7 mouse cellular contexts compared by ENCODE assay signal in genomic region chr16:31664287-31664597, GRCm38 (mm10). TPM values are rescaled to one million over a fixed set of nuclear protein-coding genes. Genes with fewer than 3 reads are reported as not detected.
DNase-seq lines count a peak whose midpoint lies in the region; ATAC-seq and TF ChIP-seq lines count a peak whose summit lies in the region.

No protein-coding gene starts in this region.

- DNase-seq in spleen, adult 2 months (ENCODE audit: low read depth in 1 of 2, low spot score in 2 of 2) = no peak
- no peak for DNase-seq in spleen, postnatal 4 days (ENCODE audit: low spot score in 2 of 2)
- no peak for DNase-seq in forebrain, embryonic 11.5 days (ENCODE audit: low spot score)
- DNase-seq in liver = peak; percentile 54
- no peak for DNase-seq in cerebellum, adult 9-11 months
- no peak for DNase-seq in adrenal gland, postnatal 25 days

- peak; percentile 72 for ATAC-seq in forebrain, embryonic 11.5 days (replicated peaks; ENCODE audit: low FRiP score)
- ATAC-seq in stomach, embryonic 16.5 days (ENCODE audit: insufficient read depth, low FRiP score) = peak; percentile 68; the same call in 1 of the 2 replicates

- 0% methylated on average over 12 of the region's 36 CpGs for WGBS in spleen, adult 2 months
- 0% methylated on average over 28 of the region's 36 CpGs for WGBS in forebrain, embryonic 11.5 days
- WGBS in stomach, embryonic 16.5 days = under 1% methylated on average over 35 of the region's 36 CpGs

- H3K36me3 ChIP-seq in spleen, adult 2 months (ENCODE audit: control insufficient read depth, insufficient read depth, low read length) = peaks cover 5% of the 10 kb centered on the region; the same call in 1 of the 2 replicates
- H3K36me3 ChIP-seq in forebrain, embryonic 11.5 days (ENCODE audit: control insufficient read depth, insufficient read depth, low read length) = no peaks in the 10 kb centered on the region
- peaks cover 4% of the 10 kb centered on the region; the same call in 1 of the 2 replicates for H3K36me3 ChIP-seq in stomach, embryonic 16.5 days (ENCODE audit: control insufficient read depth, insufficient read depth, low read length)

- H3K9me3 ChIP-seq in forebrain, embryonic 11.5 days (ENCODE audit: control insufficient read depth, low read length) = no peaks in the 10 kb centered on the region
- H3K9me3 ChIP-seq in stomach, embryonic 16.5 days (replicated peaks; ENCODE audit: control insufficient read depth, low read length) = no peaks in the 10 kb centered on the region

- no peak for TF ChIP-seq CTCF in spleen, adult 2 months (IDR thresholded peaks at IDR 0.05; ENCODE audit: extremely low read depth, insufficient read depth, insufficient read length, insufficient replicate concordance)

- H3K4me3 ChIP-seq in spleen, adult 2 months (ENCODE audit: extremely low read depth, insufficient read depth, insufficient read length) = peak overlapping the region; percentile 94
- H3K4me3 ChIP-seq in forebrain, embryonic 11.5 days (ENCODE audit: low read depth, low read length) = peak overlapping the region; percentile 96
- H3K4me3 ChIP-seq in stomach, embryonic 16.5 days (replicated peaks; ENCODE audit: low read length) = peak overlapping the region; percentile 95

- H3K27me3 ChIP-seq in spleen, adult 2 months (ENCODE audit: control insufficient read depth, insufficient read depth, low read length) = peaks cover 2% of the 10 kb centered on the region
- no peaks in the 10 kb centered on the region for H3K27me3 ChIP-seq in forebrain, embryonic 11.5 days (ENCODE audit: control insufficient read depth, insufficient read depth, low read length)
- no peaks in the 10 kb centered on the region for H3K27me3 ChIP-seq in stomach, embryonic 16.5 days (ENCODE audit: control insufficient read depth, insufficient read depth, low read length)

- H3K27ac ChIP-seq in spleen, adult 2 months (ENCODE audit: insufficient read depth, low read length) = peak overlapping the region; percentile 70
- peak overlapping the region; percentile 94 for H3K27ac ChIP-seq in forebrain, embryonic 11.5 days (ENCODE audit: low read depth, low read length)
- peak overlapping the region; percentile 95 for H3K27ac ChIP-seq in stomach, embryonic 16.5 days (ENCODE audit: low read length)

- TF ChIP-seq POLR2A in spleen, adult 2 months (IDR thresholded peaks at IDR 0.05; ENCODE audit: low read depth, low read length) = no peak

- peaks cover 2% of the 10 kb centered on the region for H3K4me1 ChIP-seq in spleen, adult 2 months (ENCODE audit: control insufficient read depth, insufficient read depth, insufficient read length)
- H3K4me1 ChIP-seq in forebrain, embryonic 11.5 days (replicated peaks; ENCODE audit: control insufficient read depth, insufficient read depth, low read length) = peaks cover 6% of the 10 kb centered on the region; the same call in 1 of the 2 replicates
- peaks cover 18% of the 10 kb centered on the region for H3K4me1 ChIP-seq in stomach, embryonic 16.5 days (ENCODE audit: control insufficient read depth, insufficient read depth, low read length)

- H3K4me2 ChIP-seq in forebrain, embryonic 11.5 days (ENCODE audit: low read depth, low read length, severe bottlenecking) = peak overlapping the region; percentile 83
- H3K4me2 ChIP-seq in stomach, embryonic 16.5 days (ENCODE audit: low read depth, low read length) = peak overlapping the region; percentile 68

- H3K9ac ChIP-seq in forebrain, embryonic 11.5 days (ENCODE audit: low read length) = peak overlapping the region; percentile 94
- H3K9ac ChIP-seq in stomach, embryonic 16.5 days (ENCODE audit: low read length) = peak overlapping the region; percentile 98

RNA-seq across cellular contexts. Expression of gene Dlg1, which starts 1.0 kb away (rescaled TPM):
- 7.8 and 7.9 TPM in 2 replicates for polyA plus RNA-seq in spleen, adult 2 months (2012; rRNA removed)
- polyA plus RNA-seq in forebrain, embryonic 11.5 days (2014; fragmentation: Nextera tagmentation; extraction: Ambion mirVana) = 33.1 and 38.5 TPM in 2 replicates
- polyA plus RNA-seq in stomach, embryonic 16.5 days (2015; fragmentation: Nextera tagmentation; extraction: Ambion mirVana) = 24.7 and 26.6 TPM in 2 replicates
- 101 and 103 TPM in 2 replicates for total RNA-seq in adrenal gland, postnatal 25 days (2021)
